Mouse (Mus musculus): ENCODE measurements around the gene Coasy.

DNA sequence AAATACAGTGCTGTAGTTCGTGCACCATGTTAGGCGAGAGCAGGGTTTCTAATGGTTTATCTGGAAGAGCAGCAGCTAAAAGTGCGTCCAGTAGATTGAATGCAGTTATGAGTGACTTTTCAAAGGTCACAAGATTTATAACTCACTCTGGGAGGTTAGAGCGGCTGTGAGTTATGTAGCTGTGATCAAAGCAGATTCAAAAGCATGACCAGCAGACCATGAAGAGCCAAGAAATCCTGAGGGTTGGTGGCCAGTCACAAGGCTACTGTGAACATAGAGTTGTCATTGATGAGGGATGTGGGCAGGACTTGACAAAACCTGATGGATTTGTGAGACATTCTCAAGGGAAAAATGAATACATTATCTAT, 47.1 kb upstream of the Coasy start:
- TF ChIP-seq CTCF (IDR thresholded peaks at IDR 0.05; ENCODE audit: low read depth) (no peak), EP300 (optimal IDR thresholded peaks at IDR 0.05) (no peak)
